Mouse (Mus musculus) kidney, adult 2 months (tissue): ENCODE measurements around the gene Snx3.

Source experiments
- CTCF ChIP-seq: fragments of 200-500 bp; conservative IDR thresholded peaks from 2 replicates; pipeline ENCODE4 v1.5.1; 2011; ENCODE audit warnings: low read depth, mild to moderate bottlenecking, control low read depth, low read length, moderate library complexity, mixed read lengths; ENCODE audit not compliant: insufficient read depth, insufficient read length
- POLR2A ChIP-seq: fragments of 200-500 bp; IDR thresholded peaks from one replicate; pipeline ENCODE4 v1.6.1; 2011; ENCODE audit warnings: low read depth, low read length, control low read depth

DNA sequence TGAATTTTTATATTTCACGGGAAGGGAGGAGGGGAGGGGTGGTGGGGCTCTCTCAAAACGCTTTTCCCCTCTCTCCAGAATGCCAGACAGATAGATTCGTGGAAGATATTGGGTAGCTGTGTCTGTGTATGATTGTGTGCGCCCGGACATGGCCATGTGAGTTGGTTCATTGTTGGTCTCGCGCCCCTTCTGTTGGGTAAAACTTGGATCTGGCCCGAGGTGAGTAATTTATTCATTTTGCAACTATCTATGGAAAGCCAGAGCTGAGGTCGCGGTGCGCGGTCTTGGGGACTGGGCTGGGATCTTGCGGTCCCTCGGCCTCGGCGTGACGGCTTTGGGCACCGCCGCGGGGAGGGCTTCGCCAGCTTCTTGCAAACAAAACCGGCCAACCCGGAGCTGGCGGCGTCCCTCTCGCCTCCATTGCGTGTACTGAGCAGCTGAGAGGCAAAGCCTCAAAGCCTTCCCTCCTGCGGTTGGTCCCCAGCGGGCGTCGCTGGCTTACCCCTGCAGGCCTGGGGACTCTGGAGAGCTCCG, 82.1 kb downstream of the Snx3 start:
- TF ChIP-seq POLR2A (no peak), CTCF (no peak)
